ENCODE assay signal across 18 mouse cellular contexts in the genomic region with DNA sequence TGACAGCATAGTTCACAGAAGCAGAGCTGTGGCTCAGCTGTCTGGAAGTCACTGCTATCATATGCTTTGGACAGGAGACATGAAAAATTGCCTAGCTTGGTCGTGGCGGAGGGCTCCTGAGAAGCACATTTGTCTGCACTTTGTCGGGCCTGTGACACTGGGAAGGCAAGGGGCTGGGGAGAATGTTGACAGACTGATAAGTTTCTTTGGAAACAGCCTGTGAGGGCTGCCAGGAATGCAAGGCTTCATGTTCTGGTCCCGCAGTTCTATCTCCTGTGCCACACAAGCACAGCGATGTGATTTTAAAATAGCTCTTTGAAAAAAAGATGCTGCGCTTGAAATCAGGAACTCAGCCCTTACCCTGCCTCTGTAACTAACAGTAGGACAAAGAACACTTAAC.
DNase-seq lines count a peak whose midpoint lies in the region; ATAC-seq and TF ChIP-seq lines count a peak whose summit lies in the region.
"Had no signal": no experiment of that assay in that cellular context is flagged by ENCODE, and none has a peak within 500 bp of the region (broad histone marks: within the 10 kb centered on the region; RNA-seq: fewer than 3 reads in every experiment).

No protein-coding gene starts in this region.

- ATAC-seq in midbrain, embryonic 11.5 days (ENCODE audit: low FRiP score), result no peak
- ATAC-seq in midbrain, postnatal 0 days (ENCODE audit: low FRiP score), result no peak
- peak; percentile 93 for ATAC-seq in heart, embryonic 15.5 days (replicated peaks; ENCODE audit: insufficient number of reproducible peaks, insufficient read depth, low FRiP score, low read depth)
- ATAC-seq: inflammation-experienced regulatory T-cells, adult 6 months had no signal

- DNase-seq in midbrain, embryonic 11.5 days (ENCODE audit: low spot score, missing footprints), result peak; percentile 44
- no peak for DNase-seq in midbrain, postnatal 0 days (ENCODE audit: low spot score)
- peak; percentile 3 for DNase-seq in heart, adult 8-10 months (ENCODE audit: low spot score)
- peak; percentile 41 for DNase-seq in yolk sac, embryonic 10.5 days (ENCODE audit: low spot score)
- no peak for DNase-seq in limb, embryonic 10.5 days (ENCODE audit: low spot score)
- no peak for DNase-seq in adrenal gland, adult 2 months
- DNase-seq in cerebellum, adult 8-10 months, result no peak
- DNase-seq: adrenal gland, postnatal 10 days; cerebellum, postnatal 10 days; kidney, adult 2 months; kidney, postnatal 10 days; lung, postnatal 14 days; thymus, postnatal 25 days had no signal

- WGBS in midbrain, embryonic 11.5 days, result 85% methylated on average over 6 of the region's 6 CpGs
- 79% methylated on average over 6 of the region's 6 CpGs for WGBS in midbrain, postnatal 0 days
- 7% methylated on average over 6 of the region's 6 CpGs for WGBS in heart, embryonic 15.5 days
- WGBS in limb, embryonic 10.5 days, result 59% methylated on average over 6 of the region's 6 CpGs

- TF ChIP-seq CTCF in midbrain, postnatal 0 days (IDR thresholded peaks at IDR 0.05), result no peak

- no peaks in the 10 kb centered on the region for H3K9me3 ChIP-seq in midbrain, embryonic 11.5 days (ENCODE audit: control insufficient read depth, low read length)
- H3K9me3 ChIP-seq in midbrain, postnatal 0 days (ENCODE audit: low read length), result no peaks in the 10 kb centered on the region
- no peaks in the 10 kb centered on the region for H3K9me3 ChIP-seq in heart, embryonic 15.5 days (replicated peaks)
- no peaks in the 10 kb centered on the region for H3K9me3 ChIP-seq in limb, embryonic 10.5 days (replicated peaks)
- H3K9me3 ChIP-seq: embryonic facial prominence, embryonic 10.5 days; limb, embryonic 15.5 days had no signal

- no peak overlapping the region for H3K9ac ChIP-seq in midbrain, embryonic 11.5 days (ENCODE audit: low read length)
- H3K9ac ChIP-seq in midbrain, postnatal 0 days (replicated peaks; ENCODE audit: low read length, poor library complexity, severe bottlenecking), result no peak overlapping the region
- no peak overlapping the region for H3K9ac ChIP-seq in heart, embryonic 15.5 days
- H3K9ac ChIP-seq: limb, embryonic 15.5 days had no signal

- H3K27me3 ChIP-seq in midbrain, embryonic 11.5 days (ENCODE audit: control insufficient read depth, insufficient read depth, low read length), result no peaks in the 10 kb centered on the region
- no peaks in the 10 kb centered on the region for H3K27me3 ChIP-seq in midbrain, postnatal 0 days (ENCODE audit: insufficient read depth, low read length)
- no peaks in the 10 kb centered on the region for H3K27me3 ChIP-seq in heart, embryonic 15.5 days
- no peaks in the 10 kb centered on the region for H3K27me3 ChIP-seq in limb, embryonic 10.5 days (ENCODE audit: low read depth, poor library complexity, severe bottlenecking)
- H3K27me3 ChIP-seq: limb, embryonic 15.5 days; megakaryocyte, embryonic 14.5 days had no signal

- no peak overlapping the region for H3K4me3 ChIP-seq in midbrain, embryonic 11.5 days (ENCODE audit: low read depth, low read length)
- H3K4me3 ChIP-seq in midbrain, postnatal 0 days (ENCODE audit: low read depth, low read length), result no peak overlapping the region
- no peak overlapping the region for H3K4me3 ChIP-seq in heart, embryonic 15.5 days
- no peak overlapping the region for H3K4me3 ChIP-seq in limb, embryonic 10.5 days
- H3K4me3 ChIP-seq: embryonic facial prominence, embryonic 10.5 days; limb, embryonic 15.5 days; megakaryocyte, embryonic 14.5 days had no signal

- H3K4me2 ChIP-seq in midbrain, embryonic 11.5 days, result no peak overlapping the region
- no peak overlapping the region for H3K4me2 ChIP-seq in midbrain, postnatal 0 days (ENCODE audit: low read depth, low read length, poor library complexity, severe bottlenecking)
- no peak overlapping the region for H3K4me2 ChIP-seq in heart, embryonic 15.5 days
- H3K4me2 ChIP-seq: limb, embryonic 15.5 days had no signal

- no peaks in the 10 kb centered on the region for H3K36me3 ChIP-seq in midbrain, embryonic 11.5 days (ENCODE audit: control insufficient read depth, insufficient read depth, low read length)
- H3K36me3 ChIP-seq in midbrain, postnatal 0 days (ENCODE audit: insufficient read depth, low read length), result no peaks in the 10 kb centered on the region
- H3K36me3 ChIP-seq in heart, embryonic 15.5 days, result no peaks in the 10 kb centered on the region
- H3K36me3 ChIP-seq in limb, embryonic 10.5 days, result no peaks in the 10 kb centered on the region
- H3K36me3 ChIP-seq: embryonic facial prominence, embryonic 10.5 days; limb, embryonic 15.5 days had no signal

- no peak overlapping the region for H3K27ac ChIP-seq in midbrain, embryonic 11.5 days (ENCODE audit: low read depth, low read length)
- H3K27ac ChIP-seq in midbrain, postnatal 0 days (ENCODE audit: low read depth, low read length), result no peak overlapping the region
- H3K27ac ChIP-seq in heart, embryonic 15.5 days, result peak overlapping the region; percentile 87
- H3K27ac ChIP-seq in limb, embryonic 10.5 days, result no peak overlapping the region
- H3K27ac ChIP-seq: embryonic facial prominence, embryonic 10.5 days; limb, embryonic 15.5 days had no signal

- no peaks in the 10 kb centered on the region for H3K4me1 ChIP-seq in midbrain, embryonic 11.5 days (ENCODE audit: control insufficient read depth, insufficient read depth, low read length)
- no peaks in the 10 kb centered on the region for H3K4me1 ChIP-seq in midbrain, postnatal 0 days (ENCODE audit: insufficient read depth, low read length)
- H3K4me1 ChIP-seq in heart, embryonic 15.5 days (replicated peaks), result peaks cover 28% of the 10 kb centered on the region
- 0 out of 2 replicates have a peak, but pooled peaks cover 6% of the 10 kb centered on the region for H3K4me1 ChIP-seq in limb, embryonic 10.5 days
- H3K4me1 ChIP-seq: embryonic facial prominence, embryonic 10.5 days; limb, embryonic 15.5 days; megakaryocyte, embryonic 14.5 days had no signal

Comparison
In these comparisons a context has a peak if more than half of its experiments do, and no peak if none do; other contexts are left out.
1. DNase-seq: peak in midbrain, embryonic 11.5 days (single experiment), heart, adult 8-10 months (single experiment) and yolk sac, embryonic 10.5 days (single experiment); none in midbrain, postnatal 0 days (single experiment), limb, embryonic 10.5 days (single experiment), adrenal gland, adult 2 months (single experiment) and cerebellum, adult 8-10 months (single experiment).